Mouse (Mus musculus) testis, adult 2 months (tissue): ENCODE data around the gene Uggt1. TPM values are rescaled to one million over a fixed set of nuclear protein-coding genes. Genes with fewer than 3 reads are reported as not detected.

Experiments used
- H3K27ac ChIP-seq: fragments of 200-500 bp; 2 replicates; pipeline ENCODE4 v1.5.1; 2012; ENCODE audit warnings: low read depth, low read length; ENCODE audit not compliant: control insufficient read depth, insufficient read depth
- H3K27me3 ChIP-seq: fragments of 200-500 bp; 2 replicates; pipeline ENCODE4 v1.6.1; 2012; ENCODE audit warnings: mild to moderate bottlenecking, low read length, moderate library complexity; ENCODE audit not compliant: control insufficient read depth, insufficient read depth
- H3K36me3 ChIP-seq: fragments of 200-500 bp; 2 replicates; pipeline ENCODE4 v1.6.1; 2012; ENCODE audit warnings: mild to moderate bottlenecking, low read length; ENCODE audit not compliant: control insufficient read depth, insufficient read depth
- H3K4me1 ChIP-seq: fragments of 200-500 bp; 2 replicates; pipeline ENCODE4 v1.6.1; 2012; ENCODE audit warnings: low read length; ENCODE audit not compliant: control insufficient read depth, insufficient read depth
- H3K4me3 ChIP-seq: fragments of 200-500 bp; 2 replicates; pipeline ENCODE4 v1.5.1; 2012; ENCODE audit warnings: low read depth, mild to moderate bottlenecking, low read length, moderate library complexity, mixed read lengths; ENCODE audit not compliant: control insufficient read depth
- CTCF ChIP-seq: fragments of 200-500 bp; IDR thresholded peaks from 2 replicates; pipeline ENCODE4 v1.5.1; 2012; ENCODE audit warnings: low read depth, mild to moderate bottlenecking, inconsistent platforms, low read length, moderate library complexity; ENCODE audit not compliant: control insufficient read depth, insufficient read depth, insufficient replicate concordance
- POLR2A ChIP-seq: fragments of 200-500 bp; IDR thresholded peaks from 2 replicates; pipeline ENCODE4 v1.6.1; 2012; ENCODE audit warnings: low read depth, mild to moderate bottlenecking, inconsistent platforms, low read length, moderate library complexity; ENCODE audit not compliant: control insufficient read depth
- polyA plus RNA-seq: library from polyadenylated mRNA; depleted of rRNA; stranded (reverse); fragments of >200 nt; gene quantifications from 2 replicates; pipeline ENCODE4 v1.2.3, GENCODE M21; 2012; rRNA removed

The Uggt1 gene
- polyA plus RNA-seq, 1 experiment: 8.4 TPM

- H3K27ac ChIP-seq: no peak overlapping the region
- no peaks in the 10 kb centered on the region for H3K27me3 ChIP-seq
- H3K36me3 ChIP-seq: no peaks in the 10 kb centered on the region
- peaks cover 5% of the 10 kb centered on the region; the same call in 1 of the 2 replicates for H3K4me1 ChIP-seq
- H3K4me3 ChIP-seq: no peak overlapping the region
- no peak for TF ChIP-seq CTCF
- TF ChIP-seq POLR2A: no peak
Measured at GRCm38 (mm10) chr1:36090722-36091110, 153.8 kb downstream of the Uggt1 start.

Other genes starting within 250 kb of the Uggt1 start
- 4.9 and 5.0 TPM in 2 replicates for gene Hs6st1, start 176.3 kb downstream of the Uggt1 start, polyA plus RNA-seq
- gene Neurl3, start 30.0 kb upstream of the Uggt1 start, polyA plus RNA-seq: 0.12 and 0.32 TPM in 2 replicates
- gene Arid5a, start 63.0 kb upstream of the Uggt1 start, polyA plus RNA-seq: 2.1 and 2.4 TPM in 2 replicates
- 118 and 141 TPM in 2 replicates for gene Kansl3, start 124.5 kb upstream of the Uggt1 start, polyA plus RNA-seq
- gene Fer1l5, start 127.6 kb upstream of the Uggt1 start, polyA plus RNA-seq: 80.7 and 80.9 TPM in 2 replicates
- 18.7 and 22.1 TPM in 2 replicates for gene Lman2l, start 200.6 kb upstream of the Uggt1 start, polyA plus RNA-seq
- 14.1 and 14.6 TPM in 2 replicates for gene Cnnm4, start 226.9 kb upstream of the Uggt1 start, polyA plus RNA-seq